Mouse (Mus musculus): ENCODE results near the gene Gatc.
"Not testable (repeated sequence)": the region's sequence is repeated elsewhere in the genome, so short reads cannot be mapped to it uniquely, and the experiment has no call there.

Gene Gatc

DNA sequence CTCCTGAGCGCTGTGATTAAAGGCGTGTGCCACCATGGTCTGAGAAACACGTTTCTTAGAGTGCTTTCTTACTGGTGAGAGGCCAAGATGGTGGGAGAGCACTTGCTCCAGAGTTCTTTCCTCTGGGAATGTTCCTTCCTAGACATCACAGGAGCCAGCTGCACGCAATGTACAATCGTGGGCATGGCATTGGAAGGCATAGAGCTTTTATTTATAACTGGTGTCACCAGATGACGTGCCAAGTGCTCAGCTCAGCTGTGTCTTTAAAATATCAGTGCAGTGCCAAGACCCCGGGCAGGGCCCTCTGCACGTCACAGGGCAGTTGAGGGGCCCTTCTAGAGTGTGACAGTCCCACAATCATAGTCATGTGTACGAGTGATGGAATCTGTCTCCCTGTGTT is 10.0 kb downstream of the Gatc start:
- DNase-seq (ENCODE audit: low read depth) = no peak

DNA sequence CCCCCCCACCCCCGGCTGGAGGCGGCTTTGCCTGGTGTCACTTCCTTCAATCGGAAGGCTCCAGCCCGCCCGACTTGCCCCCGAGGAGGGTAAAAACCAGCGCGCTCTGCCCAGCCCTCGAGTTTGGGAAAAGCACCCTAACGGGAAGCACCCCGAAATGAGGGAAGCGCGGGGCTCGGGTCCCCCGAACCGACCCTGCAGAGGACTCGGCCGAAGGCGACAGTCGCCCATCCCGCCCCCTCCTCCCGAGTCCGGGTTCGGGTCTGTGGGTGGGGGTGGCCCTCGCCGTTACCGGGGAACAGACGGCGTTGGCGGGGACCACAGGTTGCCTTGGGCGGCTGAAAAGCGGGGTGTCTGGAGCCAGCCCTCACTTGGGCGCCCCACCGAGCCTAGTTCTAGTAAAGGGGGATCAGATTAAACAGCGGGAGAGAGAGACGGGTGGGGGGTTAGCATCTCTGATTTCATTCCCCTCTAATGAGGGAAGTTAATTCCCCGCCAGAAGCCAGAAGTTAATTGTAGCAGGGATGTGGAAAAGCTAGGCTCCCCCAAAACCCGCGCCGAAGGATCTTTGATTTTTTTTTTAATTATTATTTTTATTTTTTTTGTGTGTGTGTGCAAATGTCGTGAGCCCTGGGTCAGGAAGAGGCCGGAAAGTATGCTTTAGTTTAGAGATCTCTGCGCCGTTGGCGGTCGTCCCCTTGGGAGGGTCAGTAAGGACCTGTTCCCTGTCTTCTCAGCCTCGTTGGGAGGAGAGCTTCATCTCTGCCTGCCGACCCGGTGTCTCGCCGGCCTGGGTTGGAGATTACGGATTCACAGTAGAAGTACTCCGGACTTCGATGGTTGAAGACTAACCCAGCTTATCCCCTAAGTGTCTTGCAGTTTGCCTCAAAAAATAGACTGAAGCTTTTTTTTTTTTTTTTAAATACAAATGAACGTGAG is 13.1 kb downstream of the Gatc start:
- DNase-seq (ENCODE audit: low read depth) = peak; percentile 19

DNA sequence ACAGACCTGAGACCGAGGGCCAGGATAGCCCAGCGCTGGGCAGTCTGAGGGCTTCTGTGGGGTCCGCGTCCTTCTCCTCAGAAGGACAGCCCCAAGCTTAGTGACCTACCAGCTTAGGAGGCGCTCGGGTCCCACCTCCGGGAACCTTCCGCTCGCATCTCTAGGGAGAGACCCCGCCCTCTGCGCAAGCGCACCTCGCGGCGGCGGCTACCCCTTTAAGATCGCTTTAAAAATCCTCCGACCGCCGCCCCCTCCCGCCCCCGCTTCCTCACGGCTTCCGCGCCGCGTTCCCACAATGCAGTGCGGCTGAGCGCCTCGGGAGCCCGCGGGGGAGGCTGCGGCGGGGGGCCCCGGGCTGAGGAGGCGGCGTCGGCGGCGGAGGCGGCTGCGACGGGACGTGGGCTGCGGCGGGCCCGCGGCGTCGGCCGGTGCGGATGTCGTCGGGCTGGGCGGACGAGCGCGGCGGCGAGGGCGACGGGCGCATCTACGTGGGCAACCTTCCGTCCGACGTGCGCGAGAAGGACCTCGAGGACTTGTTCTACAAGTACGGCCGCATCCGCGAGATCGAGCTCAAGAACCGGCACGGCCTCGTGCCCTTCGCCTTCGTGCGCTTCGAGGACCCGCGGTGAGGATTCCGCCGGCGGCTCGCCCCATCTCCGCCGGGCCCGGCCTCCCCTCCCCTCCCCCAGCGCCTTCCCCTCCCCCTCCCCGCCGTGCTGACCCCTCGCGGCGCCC is 13.9 kb downstream of the Gatc start, which contains the start of gene Srsf9:
Gene Srsf9 (plus strand): TSS at position 303 of the 735 bp plus-strand sequence.
- peak; percentile 95 for DNase-seq (ENCODE audit: low read depth)

GRCm38 (mm10) chr5:115326256-115326831 is 14.6 kb downstream of the Gatc start:
- DNase-seq (ENCODE audit: low read depth) = no peak

- DNase-seq (ENCODE audit: low read depth) = peak; percentile 93
Measured at GRCm38 (mm10) chr5:115319004-115319940, 21.7 kb downstream of the Gatc start.

- DNase-seq (ENCODE audit: low read depth) = no peak
Measured at GRCm38 (mm10) chr5:115317645-115318328, 23.2 kb downstream of the Gatc start.

DNA sequence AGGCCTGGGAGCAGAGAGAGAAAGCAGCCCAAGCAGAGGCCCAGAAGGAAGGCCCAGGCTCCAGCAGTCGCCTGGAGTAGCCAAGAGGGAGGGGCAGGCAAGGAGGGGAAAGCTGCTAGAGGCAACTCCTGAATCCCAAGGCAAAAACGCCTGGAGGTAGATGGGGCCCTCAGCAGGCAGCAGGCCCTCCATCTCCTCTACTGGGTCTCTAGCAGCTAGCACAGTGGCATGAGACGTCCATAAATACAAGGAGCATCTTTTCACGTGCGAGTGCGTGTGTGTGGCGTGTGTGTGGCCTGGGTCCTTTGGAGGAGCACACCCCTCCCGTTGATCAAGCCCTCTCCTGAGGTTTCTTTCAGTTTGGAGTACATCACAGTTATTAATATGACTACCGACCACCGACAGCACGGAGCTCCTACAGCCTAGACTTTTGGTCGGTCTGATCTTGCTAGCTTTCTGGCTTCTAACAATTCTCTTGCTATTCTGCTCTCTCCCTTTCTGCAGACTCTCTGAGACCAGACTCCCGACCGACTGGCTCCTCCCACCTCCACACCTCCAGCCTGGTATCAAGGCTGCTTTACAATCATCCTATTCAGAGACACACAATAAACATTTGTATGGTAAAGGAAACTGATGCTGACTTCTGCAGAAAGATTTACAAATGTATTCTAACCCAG is 23.9 kb downstream of the Gatc start:
- DNase-seq (ENCODE audit: low read depth) = peak; percentile 46

- DNase-seq (ENCODE audit: low read depth) = no peak
Measured at GRCm38 (mm10) chr5:115313668-115313943, 27.4 kb downstream of the Gatc start.

DNA sequence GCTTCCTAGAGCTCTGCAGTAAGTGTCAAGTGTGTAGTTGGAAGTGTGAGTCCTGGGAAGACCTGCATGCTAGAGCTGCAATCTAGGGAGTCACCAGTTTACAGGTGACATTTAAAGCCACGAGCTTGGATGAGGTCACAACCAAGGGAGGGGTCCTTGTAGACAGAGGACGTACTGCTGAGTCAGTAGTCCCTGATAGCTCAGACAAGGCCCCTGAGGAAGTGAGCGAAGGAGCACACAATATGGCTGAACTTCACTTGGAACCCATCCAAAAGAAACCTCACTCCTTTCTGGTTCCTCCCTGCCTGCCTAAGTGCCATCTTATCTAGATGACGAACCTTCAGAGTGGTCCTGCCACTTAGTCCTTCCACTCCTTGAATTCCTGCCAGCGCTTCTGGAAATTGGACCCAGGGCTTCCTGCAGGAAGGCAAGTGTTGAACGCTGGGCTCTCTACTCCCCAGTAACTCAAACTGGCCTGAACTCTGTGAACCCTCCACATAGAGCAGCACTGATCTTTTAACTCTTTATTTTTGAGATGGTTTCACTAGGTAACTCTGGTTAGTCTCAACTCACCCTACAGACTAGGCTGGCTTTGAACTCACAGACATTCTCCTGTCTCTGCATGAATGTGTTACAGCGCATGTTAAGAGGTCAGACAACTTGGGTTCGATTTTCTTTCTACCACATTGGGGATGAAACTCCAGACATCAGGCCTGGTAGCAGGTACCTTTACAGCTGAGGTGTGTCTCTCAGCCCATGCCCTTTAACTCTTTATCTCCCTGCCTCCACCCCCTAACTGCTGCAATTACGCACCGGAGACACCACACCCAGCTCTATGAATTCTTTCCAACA is 27.9 kb downstream of the Gatc start:
- DNase-seq (ENCODE audit: low read depth) = no peak

GRCm38 (mm10) chr5:115312354-115312753 is 28.6 kb downstream of the Gatc start:
- no peak for DNase-seq (ENCODE audit: low read depth)

DNA sequence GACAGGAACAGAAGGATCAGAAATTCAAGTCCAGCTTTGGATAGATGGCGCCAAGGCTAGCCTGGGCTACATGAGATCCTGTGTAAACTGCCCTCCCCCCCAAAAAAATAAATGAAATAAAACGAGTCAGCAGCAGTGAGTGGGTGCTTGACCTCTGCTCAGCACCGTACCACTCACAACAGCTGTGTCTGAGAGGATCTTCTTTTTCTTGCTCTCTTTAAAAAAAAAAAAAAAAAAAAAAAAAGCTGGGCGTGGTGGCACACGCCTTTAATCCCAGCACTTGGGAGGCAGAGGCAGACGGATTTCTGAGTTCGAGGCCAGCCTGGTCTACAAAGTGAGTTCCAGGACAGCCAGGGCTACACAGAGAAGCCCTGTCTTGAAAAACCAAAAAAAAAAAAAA is 38.8 kb downstream of the Gatc start:
- DNase-seq (ENCODE audit: low read depth) = not testable (repeated sequence)

DNA sequence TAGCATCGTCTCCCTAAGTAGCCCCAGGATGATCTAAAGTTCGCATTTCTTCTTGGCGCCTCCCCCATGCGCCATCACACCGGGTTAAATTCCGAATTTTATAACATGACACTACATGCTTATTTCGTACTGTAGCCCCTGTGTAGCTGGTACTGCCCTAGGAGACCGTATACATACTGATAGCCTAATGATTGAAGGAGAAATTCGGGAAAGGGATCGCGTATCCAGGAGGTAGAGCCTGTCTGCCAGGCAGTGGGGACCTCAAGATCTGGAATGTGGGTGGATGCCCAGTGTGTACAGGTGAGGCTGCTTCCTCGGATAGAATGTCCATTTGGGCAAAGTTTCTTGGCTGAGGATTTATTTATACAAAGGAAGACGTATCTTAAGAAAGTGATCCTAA is 39.4 kb downstream of the Gatc start:
- no peak for DNase-seq (ENCODE audit: low read depth)

GRCm38 (mm10) chr5:115300792-115301614 is 40.0 kb downstream of the Gatc start, which contains the start of gene Dynll1:
TSS of gene Dynll1 (minus strand) at chr5:115300999.
- DNase-seq (ENCODE audit: low read depth) = peak; percentile 100

DNA sequence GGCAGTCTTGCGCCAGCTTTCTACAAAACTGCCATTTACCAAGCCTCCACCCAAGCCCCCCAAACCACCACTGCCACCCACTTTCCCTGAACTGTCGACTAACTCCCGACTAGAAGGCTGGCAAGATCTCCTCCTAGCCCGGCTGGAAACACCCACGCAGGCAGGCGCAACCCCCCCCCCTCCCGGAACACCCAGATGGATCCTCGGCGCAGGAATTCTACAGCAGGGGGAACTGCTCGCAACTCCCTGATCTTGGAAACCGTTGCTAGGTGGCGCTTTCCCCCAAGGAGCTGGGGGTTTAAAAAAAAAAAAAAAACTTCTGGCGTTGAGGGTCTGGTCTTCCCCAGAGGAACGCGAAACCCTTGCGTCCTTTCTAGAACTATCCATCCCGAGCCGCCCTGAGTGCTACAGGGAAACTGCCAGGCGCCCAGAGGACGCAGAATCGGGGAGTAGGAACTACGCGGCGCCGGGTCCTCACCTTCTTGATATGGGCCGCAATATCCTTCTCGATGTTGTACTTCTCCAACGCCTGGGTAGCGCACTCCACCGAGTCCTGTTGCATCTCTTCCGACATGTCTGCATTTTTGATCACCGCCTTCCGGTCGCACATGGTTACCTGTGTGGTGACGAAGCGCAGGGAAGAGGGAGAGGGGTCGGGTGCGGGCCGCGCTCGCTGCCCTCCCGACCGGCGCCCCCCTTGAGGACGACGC is 40.8 kb downstream of the Gatc start:
- DNase-seq (ENCODE audit: low read depth) = peak; percentile 91

DNA sequence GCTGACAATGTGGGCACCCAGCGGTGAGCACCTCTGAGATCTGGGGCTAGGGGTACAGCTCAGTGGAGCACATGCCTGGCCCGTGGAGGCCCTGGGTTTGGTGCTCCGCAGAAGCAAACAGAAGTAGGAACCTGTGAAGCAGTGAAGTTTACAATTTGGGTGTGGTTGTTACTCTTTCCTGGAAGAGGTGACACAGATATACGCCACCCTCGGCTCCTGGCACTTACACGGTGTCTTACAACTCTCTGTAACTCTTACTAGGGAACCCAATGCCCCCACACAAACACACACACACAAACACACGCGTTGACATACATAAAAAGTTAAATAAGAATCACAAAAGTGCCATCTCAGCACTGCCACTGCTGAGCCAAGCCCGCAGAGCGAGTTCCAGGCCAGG is 44.6 kb downstream of the Gatc start:
- no peak for DNase-seq (ENCODE audit: low read depth)

- no peak for DNase-seq (ENCODE audit: low read depth)
Measured at GRCm38 (mm10) chr5:115294173-115294572, 46.8 kb downstream of the Gatc start.

DNA sequence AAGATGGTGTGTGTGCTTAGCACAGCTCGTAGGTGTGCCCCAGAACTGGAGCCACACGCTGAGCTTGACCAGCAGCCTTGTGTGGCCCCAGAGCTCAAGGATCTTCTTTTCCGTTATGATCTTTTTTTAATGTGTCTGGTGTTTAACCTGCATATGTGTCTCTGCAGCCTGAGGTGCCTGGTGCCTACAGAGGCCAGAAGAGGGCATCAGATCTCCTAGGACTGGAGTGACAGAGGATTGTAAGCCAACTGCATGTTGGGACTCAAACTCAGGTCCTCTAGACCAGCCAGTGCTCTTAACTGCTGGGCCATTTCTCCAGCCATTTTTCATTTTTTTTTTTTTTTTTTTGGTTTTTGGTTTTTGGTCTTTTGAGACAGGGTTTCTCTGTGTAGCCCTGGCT is 56.2 kb downstream of the Gatc start:
- DNase-seq (ENCODE audit: low read depth) = peak; percentile 20
